Mouse (Mus musculus) myocyte (in vitro differentiated cells): ENCODE measurements around the gene Ctsg. TPM values are rescaled to one million over a fixed set of nuclear protein-coding genes. Genes with fewer than 3 reads are reported as not detected.
"Not testable (repeated sequence)": the region's sequence is repeated elsewhere in the genome, so short reads cannot be mapped to it uniquely, and the experiment has no call there.

Source experiments
- H3K27me3 ChIP-seq: one replicate; pipeline ENCODE4 v1.6.1; 2011; ENCODE audit not compliant: control insufficient read depth, insufficient read depth, insufficient read length
- H3K36me3 ChIP-seq: one replicate; pipeline ENCODE4 v1.6.1; 2011; ENCODE audit not compliant: control insufficient read depth, insufficient read depth
- H3K4me2 ChIP-seq: one replicate; pipeline ENCODE4 v1.6.1; 2011; ENCODE audit warnings: low read depth, control low read depth
- H3K4me3 ChIP-seq: one replicate; pipeline ENCODE4 v1.5.1; 2011; ENCODE audit warnings: mild to moderate bottlenecking, control low read depth, moderate library complexity
- H3K79me2 ChIP-seq: one replicate; pipeline ENCODE4 v1.6.1; 2011; ENCODE audit not compliant: control insufficient read depth, insufficient read depth
- H3ac ChIP-seq: one replicate; pipeline ENCODE4 v1.6.1; 2011; ENCODE audit not compliant: control insufficient read depth, insufficient read length
- CEBPB ChIP-seq: IDR thresholded peaks from 2 replicates; pipeline ENCODE4 v1.6.1; 2011; ENCODE audit warnings: mild to moderate bottlenecking, moderate library complexity; ENCODE audit not compliant: poor library complexity, insufficient read depth, severe bottlenecking
- E2F4 ChIP-seq: IDR thresholded peaks from one replicate; pipeline ENCODE4 v1.6.1; 2011; ENCODE audit warnings: mild to moderate bottlenecking, control low read depth, moderate library complexity; ENCODE audit not compliant: insufficient read depth
- MAX ChIP-seq: IDR thresholded peaks from one replicate; pipeline ENCODE4 v1.6.1; 2011; ENCODE audit warnings: low read depth, mild to moderate bottlenecking, control low read depth
- MYOD1 ChIP-seq, 3 experiments: IDR thresholded peaks; one replicate each; pipeline ENCODE4 v1.6.1; 2011; ENCODE audit warnings: control low read depth in 2 of 3, low read depth in 2 of 3, mild to moderate bottlenecking in 2 of 3, moderate library complexity in 1 of 3; ENCODE audit not compliant: insufficient read length in 2 of 3, control insufficient read depth in 1 of 3
- MYOG ChIP-seq, 3 experiments: IDR thresholded peaks; one replicate each; pipeline ENCODE4 v1.6.1; 2011; ENCODE audit warnings: control low read depth in 2 of 3, low read depth in 2 of 3, mild to moderate bottlenecking in 2 of 3; ENCODE audit not compliant: insufficient read length in 2 of 3, control insufficient read depth in 1 of 3, insufficient read depth in 1 of 3
- POLR2A ChIP-seq: IDR thresholded peaks from one replicate; pipeline ENCODE4 v1.6.1; 2011; ENCODE audit warnings: low read depth, mild to moderate bottlenecking, control low read depth, moderate library complexity; ENCODE audit not compliant: insufficient read length
- POLR2AphosphoS2 ChIP-seq: IDR thresholded peaks from one replicate; pipeline ENCODE4 v1.6.1; 2011; ENCODE audit warnings: low read depth, control low read depth; ENCODE audit not compliant: insufficient read length
- REST ChIP-seq: IDR thresholded peaks from one replicate; pipeline ENCODE4 v1.6.1; 2011; ENCODE audit warnings: mild to moderate bottlenecking, control low read depth, moderate library complexity; ENCODE audit not compliant: insufficient read depth, insufficient read length
- SRF ChIP-seq: IDR thresholded peaks from one replicate; pipeline ENCODE4 v1.6.1; 2011; ENCODE audit warnings: low read depth; ENCODE audit not compliant: control insufficient read depth, insufficient read length
- TCF12 ChIP-seq: IDR thresholded peaks from one replicate; pipeline ENCODE4 v1.6.1; 2011; ENCODE audit warnings: mild to moderate bottlenecking, control low read depth; ENCODE audit not compliant: poor library complexity, insufficient read depth, severe bottlenecking
- TCF3 ChIP-seq: IDR thresholded peaks from one replicate; pipeline ENCODE4 v1.6.1; 2011; ENCODE audit warnings: low read depth, control low read depth; ENCODE audit not compliant: insufficient read length
- USF1 ChIP-seq: IDR thresholded peaks from one replicate; pipeline ENCODE4 v1.6.1; 2011; ENCODE audit warnings: low read depth, mild to moderate bottlenecking, control low read depth, moderate library complexity
- polyA plus RNA-seq: library from polyadenylated mRNA; unstranded; fragments of >200 nt; fragmentation: generic; extraction: Trizol; gene quantifications from one replicate; pipeline ENCODE4 v1.2.1, GENCODE M21; 2012; ENCODE audit warnings: missing spikeins

Ctsg gene
- polyA plus RNA-seq, 1 experiment = 0.54 TPM

DNA sequence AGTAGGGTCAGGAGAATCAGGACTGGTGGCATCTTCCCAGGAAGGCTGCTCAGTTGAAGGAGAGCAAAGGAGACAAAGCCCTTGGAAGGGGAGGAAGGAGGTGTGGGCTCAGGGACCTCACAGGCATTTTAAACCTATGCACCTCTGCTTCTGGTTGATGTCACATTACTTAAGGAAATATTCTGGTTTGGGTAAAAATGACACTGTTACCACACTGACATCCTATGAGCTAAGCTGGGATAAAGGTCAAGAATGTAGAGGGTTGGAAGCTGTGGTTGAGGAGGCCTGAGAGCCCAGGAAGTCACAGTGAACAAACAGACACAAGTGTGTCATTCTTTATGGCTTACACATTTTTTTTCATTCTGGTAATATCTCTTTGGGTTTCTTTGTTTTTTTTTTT lies 18.2 kb upstream of the Ctsg start, which contains the start of gene Gzme:
Gene Gzme, minus strand, starts transcription at position 101 of the 400 bp plus-strand sequence.
- Histone ChIP-seq H3K27me3 (no peaks in the 10 kb centered on the region), H3ac (no peak within 1 kb of the TSS), H3K36me3 (no peaks in the 10 kb centered on the region), H3K4me2 (no peak within 1 kb of the TSS), H3K4me3 (no peak within 1 kb of the TSS), H3K79me2 (no peaks in the 10 kb centered on the region)
- TF ChIP-seq TCF3 = no peak
- no peak for TF ChIP-seq TCF12
- TF ChIP-seq MYOG (IDR thresholded peaks at IDR 0.05; ENCODE audit: control insufficient read depth in 1 of 3, insufficient read depth in 1 of 3, insufficient read length in 2 of 3, low read depth in 2 of 3) = no peak
- TF ChIP-seq USF1 = no peak
- no peak for TF ChIP-seq SRF
- TF ChIP-seq MYOD1 (IDR thresholded peaks at IDR 0.05; ENCODE audit: control insufficient read depth in 1 of 3, insufficient read length in 2 of 3, low read depth in 2 of 3) = no peak
- TF ChIP-seq POLR2A = no peak
- no peak for TF ChIP-seq POLR2AphosphoS2

DNA sequence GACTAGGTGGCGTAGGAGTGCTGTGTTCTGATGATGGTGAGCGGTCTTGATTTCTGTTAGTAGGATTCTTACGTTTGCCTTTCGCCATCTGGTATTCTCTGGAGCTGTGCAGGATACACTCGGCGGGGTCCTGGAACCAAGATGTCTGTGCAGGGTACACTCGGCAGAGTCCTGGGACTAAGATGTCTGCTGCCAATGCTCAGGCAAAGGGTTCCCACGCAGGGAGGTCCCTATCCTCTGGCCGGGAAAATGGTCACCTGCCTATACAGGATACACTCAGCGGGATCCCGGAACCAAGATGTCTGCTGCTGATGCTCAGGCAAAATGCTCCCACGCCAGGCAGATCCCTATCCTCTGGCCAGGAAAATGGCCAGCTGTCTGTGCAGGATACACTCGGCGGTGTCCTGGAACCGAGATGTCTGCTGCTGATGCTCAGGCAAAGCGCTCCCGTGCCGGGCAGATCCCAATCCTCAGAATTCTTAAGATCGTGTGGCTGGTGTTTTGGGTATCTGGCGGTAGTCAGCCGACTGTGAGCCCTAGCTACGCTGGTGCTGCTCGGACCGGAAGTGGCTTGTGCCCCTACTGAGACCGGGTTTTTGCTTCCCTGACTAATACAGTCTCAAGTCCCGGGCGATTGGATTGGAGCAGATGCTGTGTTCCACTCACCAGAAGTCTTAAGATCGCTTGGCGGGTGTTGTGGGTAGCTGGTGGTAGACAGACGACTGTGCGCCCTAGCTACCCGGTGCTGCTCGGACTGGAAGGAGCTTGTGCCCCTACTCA lies 13.3 kb upstream of the Ctsg start:
- not testable (repeated sequence) for H3K79me2 ChIP-seq, H3K27me3 ChIP-seq, H3K4me3 ChIP-seq

DNA sequence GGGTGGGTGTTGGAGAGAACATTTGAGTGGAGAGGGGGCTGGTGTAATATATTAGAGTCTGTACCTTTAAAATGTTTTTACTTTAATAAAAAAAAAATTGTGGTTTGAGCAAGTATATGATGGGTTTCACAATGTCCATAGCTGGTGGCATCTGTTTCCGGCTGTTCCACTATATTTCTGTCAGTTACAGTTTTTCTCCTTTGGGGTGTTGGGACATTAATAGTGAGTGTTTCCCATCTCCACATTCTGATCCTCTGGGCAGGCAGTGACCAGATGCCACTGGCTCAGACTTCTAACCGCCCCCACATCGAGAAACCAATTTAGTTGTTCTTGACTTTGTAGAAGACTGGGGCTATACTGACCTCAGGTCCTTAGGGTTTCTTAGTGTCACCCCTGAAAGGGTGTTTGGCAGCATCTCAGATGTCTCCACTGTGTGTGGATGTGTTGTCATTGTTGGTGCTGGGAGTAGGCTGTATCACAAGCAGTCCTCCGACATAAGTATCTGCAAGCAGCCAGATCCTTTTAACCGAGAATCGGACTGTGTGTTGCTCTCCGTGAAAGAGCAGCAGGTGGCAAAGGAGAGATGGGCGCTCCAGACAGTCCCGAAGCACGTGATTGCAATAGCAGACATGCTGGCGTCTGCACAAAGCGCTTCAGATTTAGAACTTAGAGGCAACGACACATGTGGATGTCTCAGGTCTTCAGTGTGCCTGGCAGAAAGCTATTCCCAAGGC lies 3.2 kb upstream of the Ctsg start:
- no peaks in the 10 kb centered on the region for H3K36me3 ChIP-seq
- no peaks in the 10 kb centered on the region for H3K27me3 ChIP-seq
- H3K4me3 ChIP-seq = no peak overlapping the region
- TF ChIP-seq MYOG (IDR thresholded peaks at IDR 0.05; ENCODE audit: control insufficient read depth in 1 of 3, insufficient read depth in 1 of 3, insufficient read length in 2 of 3, low read depth in 2 of 3) (no peak), MYOD1 (IDR thresholded peaks at IDR 0.05; ENCODE audit: control insufficient read depth in 1 of 3, insufficient read length in 2 of 3, low read depth in 2 of 3) (peak in 1 of 3 experiments; percentile 12), POLR2AphosphoS2 (no peak), SRF (no peak), MAX (no peak), REST (no peak)
- peak overlapping the region; percentile 42 for H3K4me2 ChIP-seq
- no peak overlapping the region for H3ac ChIP-seq
- H3K79me2 ChIP-seq = no peaks in the 10 kb centered on the region

More for the DNA sequence above, 13.3 kb upstream of the Ctsg start:
- H3K4me2 ChIP-seq, H3ac ChIP-seq, H3K36me3 ChIP-seq: not testable (repeated sequence)

DNA sequence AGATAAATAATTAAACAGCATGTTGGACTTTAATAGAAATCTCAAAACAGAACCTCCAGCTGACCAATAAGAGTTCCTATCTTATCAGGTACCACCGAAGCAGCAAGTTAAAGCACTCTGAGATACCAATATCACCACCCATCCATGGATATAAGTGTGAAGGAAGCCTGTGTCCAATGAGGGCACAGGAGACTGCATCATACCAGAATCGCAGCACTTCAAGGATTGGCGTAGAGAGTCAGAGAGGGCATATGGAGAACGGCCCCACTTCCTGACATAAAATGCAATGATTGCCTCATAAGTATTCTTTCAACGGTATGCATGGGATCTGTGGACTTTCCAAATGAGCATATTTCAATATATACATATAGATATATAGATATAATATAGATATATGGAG lies 2.6 kb upstream of the Ctsg start:
- TF ChIP-seq REST (no peak), E2F4 (no peak), CEBPB (no peak), TCF3 (no peak), USF1 (no peak)
- Histone ChIP-seq H3K27me3 (no peaks in the 10 kb centered on the region), H3K4me3 (no peak overlapping the region), H3K79me2 (no peaks in the 10 kb centered on the region), H3ac (no peak overlapping the region), H3K4me2 (no peak overlapping the region), H3K36me3 (no peaks in the 10 kb centered on the region)

DNA sequence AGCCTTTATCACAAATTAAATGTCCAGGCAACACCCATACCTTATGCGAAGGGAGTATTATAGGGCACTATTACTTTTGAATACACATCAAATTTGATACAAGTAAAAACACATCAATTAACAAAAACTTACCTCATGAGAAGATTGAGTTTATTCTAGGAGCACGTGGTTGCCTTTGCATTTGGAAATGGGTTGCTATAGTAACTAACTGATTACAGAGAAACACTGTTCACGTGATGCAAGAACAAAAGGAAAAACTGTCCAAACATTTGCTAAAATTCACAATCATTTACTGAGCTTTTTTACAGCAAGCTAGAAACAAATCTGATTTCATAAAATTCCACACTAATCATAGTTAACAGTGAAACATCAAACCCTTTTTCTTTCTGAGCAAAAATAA lies 1.1 kb upstream of the Ctsg start:
- no peaks in the 10 kb centered on the region for H3K79me2 ChIP-seq
- no peaks in the 10 kb centered on the region for H3K27me3 ChIP-seq
- no peak for TF ChIP-seq TCF12
- no peak for TF ChIP-seq CEBPB
- TF ChIP-seq MYOD1 (IDR thresholded peaks at IDR 0.05; ENCODE audit: control insufficient read depth in 1 of 3, insufficient read length in 2 of 3, low read depth in 2 of 3) = no peak
- no peak for TF ChIP-seq MYOG (IDR thresholded peaks at IDR 0.05; ENCODE audit: control insufficient read depth in 1 of 3, insufficient read depth in 1 of 3, insufficient read length in 2 of 3, low read depth in 2 of 3)
- no peak for TF ChIP-seq E2F4
- no peak for TF ChIP-seq POLR2A
- TF ChIP-seq USF1 = no peak
- no peak for TF ChIP-seq TCF3
- no peak for TF ChIP-seq POLR2AphosphoS2
- TF ChIP-seq MAX = no peak
- no peak for TF ChIP-seq SRF
- no peak for TF ChIP-seq REST
- H3K4me3 ChIP-seq = no peak overlapping the region
- H3K4me2 ChIP-seq = no peak overlapping the region
- H3ac ChIP-seq = no peak overlapping the region
- no peaks in the 10 kb centered on the region for H3K36me3 ChIP-seq
